Mouse (Mus musculus): ENCODE measurements around the gene Brca2.
"Not testable (repeated sequence)": the region's sequence is repeated elsewhere in the genome, so short reads cannot be mapped to it uniquely, and the experiment has no call there.

Brca2 gene

DNA sequence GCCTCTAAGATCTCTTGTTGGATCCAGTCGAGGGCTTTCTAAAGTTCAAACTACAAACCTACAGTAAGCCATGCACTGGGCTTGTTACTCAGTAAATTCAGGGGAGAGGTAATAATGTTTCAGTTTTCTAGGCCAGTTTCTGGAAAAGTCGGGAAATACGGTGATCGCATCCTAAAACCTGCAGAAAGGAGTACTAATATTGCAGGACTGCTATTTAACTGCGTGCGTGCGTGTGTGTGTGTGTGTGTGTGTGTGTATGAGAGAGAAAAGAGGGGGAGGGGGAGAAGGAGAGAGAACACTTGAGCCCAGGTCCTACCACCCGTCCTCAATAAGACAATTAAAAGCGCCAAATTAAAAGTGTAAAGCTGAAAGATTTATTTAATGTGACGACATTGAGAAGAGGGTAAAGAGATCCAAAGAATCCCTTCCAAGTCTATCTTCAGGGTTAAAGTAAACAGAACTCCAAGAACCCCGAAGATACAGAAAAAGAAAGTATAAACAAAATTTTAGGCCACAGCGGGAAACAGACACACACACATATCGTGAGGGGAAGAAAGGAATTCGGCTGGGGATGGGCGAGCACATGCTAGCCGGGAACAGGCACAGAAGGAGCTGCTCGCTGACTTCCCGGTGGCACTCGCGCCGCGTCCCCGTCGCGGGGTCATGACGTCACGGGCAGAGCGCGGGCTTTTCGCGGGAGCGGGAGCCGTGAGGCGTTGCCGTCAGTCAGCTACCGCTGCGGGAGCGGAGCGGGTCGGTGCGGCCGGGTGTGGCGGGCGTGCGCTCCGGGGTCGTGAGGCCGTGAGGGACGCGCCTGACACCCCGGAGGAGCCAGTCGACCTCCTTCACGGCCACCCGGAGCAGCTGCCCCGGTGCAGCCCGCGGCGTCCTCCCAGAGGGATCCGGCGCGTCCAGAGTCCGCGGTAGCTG lies at the start of gene Brca2:
Gene Brca2 (plus strand): TSS at position 694 of the 930 bp plus-strand sequence.
- DNase-seq (ENCODE audit: inconsistent ontology term): peak; percentile 93

DNA sequence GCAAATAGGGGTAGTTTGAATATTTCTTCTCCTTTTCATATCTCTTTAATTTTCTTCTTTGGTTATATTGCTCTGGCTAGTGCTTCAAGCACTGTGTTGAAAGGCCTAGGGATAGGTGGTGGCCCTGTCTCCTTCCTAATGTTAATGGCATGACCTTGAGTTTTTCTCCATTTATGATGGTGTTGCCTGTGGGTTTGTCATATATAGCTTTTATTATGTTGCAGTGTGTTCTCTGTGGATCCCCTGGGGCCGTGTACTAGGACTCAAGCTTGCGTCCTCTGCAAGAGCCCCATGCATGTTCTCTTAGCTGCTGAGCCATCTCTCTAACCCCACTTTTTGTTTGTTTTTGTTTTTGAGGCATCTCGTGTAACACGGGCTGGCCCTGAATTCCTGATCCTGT lies 45.1 kb upstream of the Brca2 start:
- no peak for DNase-seq (ENCODE audit: inconsistent ontology term)

DNA sequence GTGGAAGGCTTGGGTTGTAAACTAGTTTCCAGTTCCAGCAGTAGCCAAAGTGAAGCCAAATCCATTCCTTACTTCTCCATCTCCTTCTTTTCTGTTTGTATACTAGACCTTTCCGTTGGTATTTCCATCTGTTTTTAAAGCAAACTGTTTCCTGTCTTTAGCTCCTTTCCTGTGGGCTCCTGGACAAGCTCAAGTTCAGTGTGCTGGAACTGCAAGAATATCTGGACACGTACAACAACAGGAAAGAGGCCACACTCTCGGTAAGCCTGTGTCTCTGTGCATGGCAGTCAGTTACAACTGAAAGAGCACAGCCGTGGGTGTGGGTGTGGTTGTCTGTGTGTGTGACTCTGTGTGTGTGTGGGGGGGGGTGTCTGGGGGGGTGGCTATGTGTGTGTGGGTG lies 43.8 kb upstream of the Brca2 start:
- no peak for DNase-seq (ENCODE audit: inconsistent ontology term)

DNA sequence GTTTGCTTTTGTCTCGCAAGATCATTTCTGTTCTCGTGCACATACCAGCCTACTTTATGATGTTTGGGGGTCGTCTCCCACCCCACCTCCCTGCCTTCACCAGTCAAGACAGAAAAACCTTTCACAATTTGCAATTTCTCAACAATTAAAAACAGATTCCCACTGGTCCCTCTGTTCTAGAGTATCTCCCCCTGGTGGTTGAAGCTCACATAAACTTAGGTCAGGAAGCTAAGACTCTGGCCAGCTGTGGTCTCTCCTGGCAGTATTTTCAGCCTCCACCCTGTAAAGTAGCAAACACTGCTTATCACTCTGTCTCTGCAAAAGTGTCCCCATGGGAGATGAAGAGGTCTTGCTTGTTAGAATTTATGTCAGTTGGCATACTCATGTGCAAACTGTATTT lies 37.2 kb upstream of the Brca2 start:
- DNase-seq (ENCODE audit: inconsistent ontology term): no peak

DNA sequence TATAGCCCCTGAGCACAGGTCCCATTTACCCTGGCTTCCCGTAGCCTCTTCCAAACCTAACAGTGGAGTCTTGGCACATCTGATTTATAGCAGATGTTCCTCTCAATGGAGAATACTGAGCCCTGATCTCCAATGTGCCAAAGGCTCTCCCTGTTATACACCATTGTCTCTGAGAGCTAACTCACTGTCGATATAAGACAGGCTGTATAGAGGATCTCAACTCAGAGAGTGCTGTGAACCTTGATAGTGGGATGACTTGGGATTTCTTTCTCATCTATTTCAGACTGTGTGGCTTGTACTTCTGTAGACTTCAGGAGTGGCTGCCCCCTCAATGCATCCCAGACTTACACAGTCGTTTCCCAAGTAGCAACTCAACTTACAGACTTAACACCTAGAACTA lies 32.1 kb upstream of the Brca2 start:
- no peak for DNase-seq (ENCODE audit: inconsistent ontology term)

DNA sequence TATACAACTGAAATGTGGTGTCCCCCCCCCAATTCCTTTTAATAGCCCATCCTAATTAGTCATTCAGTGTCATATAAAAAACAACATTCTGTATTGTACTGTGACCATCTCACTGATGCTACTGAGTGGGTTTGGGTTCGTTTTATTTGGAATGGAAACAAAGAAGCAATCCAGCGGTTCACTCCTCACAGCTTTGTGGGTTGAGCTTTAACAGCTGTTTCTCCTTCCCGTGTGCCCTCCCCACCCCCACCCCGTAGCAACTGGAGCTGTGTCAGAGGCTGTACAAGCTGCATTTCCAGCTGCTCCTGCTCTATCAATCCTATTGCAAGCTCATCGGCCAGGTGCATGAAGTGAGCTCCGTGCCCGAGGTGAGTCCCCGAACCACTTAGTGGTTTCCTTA lies 31.6 kb upstream of the Brca2 start:
- DNase-seq (ENCODE audit: inconsistent ontology term): no peak

DNA sequence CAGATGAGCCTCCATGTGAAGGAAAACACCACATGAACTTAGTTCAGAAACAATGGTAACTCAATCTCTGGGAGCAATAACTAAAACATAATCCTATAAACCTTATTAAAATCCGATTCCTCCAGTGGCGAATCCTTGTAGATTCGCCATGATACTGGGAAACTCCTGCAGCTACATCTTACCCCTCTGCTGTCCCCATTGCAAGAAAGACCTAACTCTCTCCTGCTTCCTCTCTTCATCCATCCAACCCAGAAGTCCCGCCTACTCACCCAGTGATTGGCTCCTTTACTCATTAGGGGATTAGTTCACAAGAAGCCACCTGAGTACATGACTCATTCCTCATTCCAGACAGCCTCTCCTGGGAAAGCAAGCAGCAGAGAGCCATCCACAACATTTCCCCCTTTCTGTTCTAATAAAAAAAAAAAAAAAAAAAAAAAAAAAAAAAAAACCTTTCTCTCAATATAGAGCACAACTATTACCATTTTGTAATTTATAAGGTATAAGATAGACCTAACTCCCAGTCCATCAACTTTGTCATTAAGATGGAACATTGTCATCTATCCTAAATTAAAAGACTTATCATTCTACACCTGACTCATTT lies 30.8 kb upstream of the Brca2 start:
- DNase-seq (ENCODE audit: inconsistent ontology term): not testable (repeated sequence)

DNA sequence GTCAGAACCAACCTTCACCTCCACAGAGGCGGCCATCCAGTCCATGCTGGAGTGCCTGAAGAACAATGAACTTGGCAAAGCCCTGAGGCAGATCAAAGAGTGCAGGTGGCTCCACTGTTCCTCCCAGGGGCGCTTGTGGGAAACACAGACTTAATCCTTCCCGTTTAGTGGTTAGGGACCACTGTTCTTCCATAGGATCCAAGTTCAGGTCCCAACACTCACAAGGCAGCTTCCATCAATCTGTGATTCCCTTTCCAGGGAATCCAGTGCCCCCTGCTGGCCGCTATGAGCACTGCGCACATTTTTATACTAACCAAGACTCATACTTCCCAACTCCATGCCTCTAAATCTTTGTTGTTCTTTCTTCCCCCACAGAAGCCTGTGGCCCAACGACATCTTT lies 26.6 kb upstream of the Brca2 start:
- DNase-seq (ENCODE audit: inconsistent ontology term): peak; percentile 0

DNA sequence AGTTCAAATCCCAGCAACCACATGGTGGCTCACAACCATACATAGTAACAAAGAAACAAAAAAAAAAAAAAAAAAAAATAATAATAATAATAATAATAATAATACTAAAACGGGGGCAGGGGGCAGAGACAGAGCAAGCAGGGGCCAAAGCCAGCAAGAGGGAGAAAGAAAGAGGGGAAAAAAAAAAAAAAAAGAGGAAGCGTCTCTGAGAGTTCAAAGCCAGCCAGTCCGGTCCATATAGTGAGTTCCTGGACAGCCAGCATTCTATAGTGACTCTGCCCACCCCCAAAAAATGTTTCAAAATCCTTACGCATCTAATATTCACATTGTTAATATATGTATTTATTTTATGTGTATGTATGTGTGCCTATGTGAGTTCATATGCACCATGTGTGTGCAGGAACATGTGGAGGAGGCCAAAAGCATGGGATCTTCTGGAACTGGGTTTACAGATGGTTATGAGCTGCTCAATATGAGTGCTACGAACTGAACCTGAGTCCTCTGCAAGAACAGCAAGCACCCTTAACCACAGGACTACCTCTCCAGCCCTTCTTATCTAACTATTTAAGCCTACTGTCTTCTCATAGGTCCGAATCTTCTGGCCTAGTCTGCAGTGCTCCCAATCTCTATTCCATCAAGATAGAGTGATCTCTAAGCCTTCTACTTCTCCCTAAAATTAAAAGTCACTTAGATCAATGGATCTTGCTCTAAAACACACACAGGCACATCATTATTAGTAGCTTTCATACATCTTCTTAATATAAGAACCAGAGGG lies 11.8 kb upstream of the Brca2 start:
- DNase-seq (ENCODE audit: inconsistent ontology term): no peak

DNA sequence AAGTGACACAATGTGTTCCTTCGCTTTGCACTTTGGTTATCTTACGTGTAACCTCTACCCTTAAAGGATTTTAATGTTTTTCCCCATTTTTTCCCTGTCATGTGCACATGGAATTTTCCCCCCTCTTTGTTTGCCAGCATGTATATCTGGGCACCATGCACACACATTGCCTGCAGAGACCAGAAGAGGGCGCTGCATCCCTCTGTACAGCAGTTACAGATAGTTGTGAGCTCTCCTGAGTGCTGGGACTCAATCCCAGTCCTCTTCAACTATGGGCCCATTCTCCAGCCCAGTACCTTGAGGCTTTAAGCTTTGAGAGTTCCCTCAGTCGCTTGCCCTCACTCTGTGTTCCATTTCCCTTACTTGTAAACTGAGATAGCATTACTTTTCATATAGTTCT lies 9.2 kb upstream of the Brca2 start:
- no peak for DNase-seq (ENCODE audit: inconsistent ontology term)

DNA sequence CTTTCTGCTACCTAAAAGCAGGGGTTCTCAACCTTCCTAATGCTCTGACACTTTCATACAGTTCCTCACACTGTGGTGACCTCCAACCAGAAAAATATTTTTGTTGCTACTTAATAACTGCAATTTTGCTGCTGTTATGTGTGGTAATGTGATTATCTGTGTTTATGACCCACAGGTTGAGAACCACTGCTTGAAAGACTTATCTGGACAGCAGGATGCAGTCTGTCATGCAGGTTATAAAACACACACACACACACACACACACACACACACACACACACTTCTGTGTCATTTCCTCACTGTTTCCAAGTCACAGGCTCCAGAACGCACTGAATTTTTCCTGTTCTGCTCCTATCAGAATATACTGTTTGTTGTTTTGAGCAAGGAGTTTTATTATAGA lies 8.4 kb upstream of the Brca2 start:
- DNase-seq (ENCODE audit: inconsistent ontology term): no peak

DNA sequence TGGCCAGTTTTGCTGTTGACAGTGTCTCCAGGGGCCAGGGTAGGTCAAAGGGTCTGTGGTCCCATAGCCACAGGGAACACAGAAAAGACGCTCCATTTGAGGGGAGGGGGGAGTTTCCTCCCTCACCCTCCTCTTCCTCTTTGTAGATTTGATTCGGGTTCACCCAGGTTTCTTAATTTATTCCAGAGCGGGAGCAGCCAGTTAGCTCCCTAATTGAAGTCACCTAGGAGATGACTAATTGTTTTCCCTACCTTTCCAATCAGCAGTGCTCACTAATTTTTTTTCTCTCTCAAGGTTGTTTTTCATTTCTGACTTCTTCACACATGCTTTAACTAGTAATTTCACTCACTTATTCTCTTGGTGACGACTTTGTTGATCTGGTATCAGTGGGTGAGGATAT lies 4.4 kb upstream of the Brca2 start, which contains the start of gene Zar1l:
Gene Zar1l (minus strand): TSS at position 101 of the 400 bp plus-strand sequence.
- DNase-seq (ENCODE audit: inconsistent ontology term): no peak

DNA sequence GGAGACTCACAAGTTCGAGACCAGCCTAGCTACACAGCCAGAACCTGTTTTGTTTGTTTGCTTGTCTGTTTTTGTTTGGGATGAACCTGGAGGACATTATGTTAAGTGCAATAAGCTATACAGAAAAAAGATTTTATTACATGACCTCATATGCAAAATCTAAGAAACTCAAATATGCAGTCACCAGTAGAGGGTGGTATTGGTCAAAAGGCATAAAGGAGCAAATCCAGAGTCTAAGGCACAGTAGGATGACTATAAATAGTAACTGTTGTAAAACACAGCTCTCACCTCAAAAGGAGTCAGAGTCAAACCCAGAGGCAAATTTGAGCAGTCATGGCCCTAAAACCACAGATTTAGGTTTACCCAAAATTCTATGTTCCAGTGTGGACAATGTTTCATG lies 2.9 kb upstream of the Brca2 start:
- DNase-seq (ENCODE audit: inconsistent ontology term): peak; percentile 2

DNA sequence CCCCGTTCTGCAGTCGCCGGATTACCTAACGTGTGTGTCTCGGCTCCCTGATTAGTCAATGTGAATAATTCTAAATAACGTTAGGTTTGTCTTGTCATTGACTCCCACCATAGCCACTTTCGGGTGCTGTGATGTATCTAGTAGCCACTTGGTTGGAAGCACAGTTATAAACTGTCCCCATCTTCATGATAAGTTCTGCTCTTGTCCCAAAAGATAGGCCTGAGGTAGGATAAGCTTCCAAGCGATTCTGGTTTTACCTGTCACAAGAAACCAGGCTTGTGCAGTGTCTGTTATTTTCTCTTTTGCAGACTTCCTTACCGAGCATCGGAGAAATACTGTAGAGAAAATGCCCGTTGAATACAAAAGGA lies 421 bp downstream of the Brca2 start:
- no peak for DNase-seq (ENCODE audit: inconsistent ontology term)

DNA sequence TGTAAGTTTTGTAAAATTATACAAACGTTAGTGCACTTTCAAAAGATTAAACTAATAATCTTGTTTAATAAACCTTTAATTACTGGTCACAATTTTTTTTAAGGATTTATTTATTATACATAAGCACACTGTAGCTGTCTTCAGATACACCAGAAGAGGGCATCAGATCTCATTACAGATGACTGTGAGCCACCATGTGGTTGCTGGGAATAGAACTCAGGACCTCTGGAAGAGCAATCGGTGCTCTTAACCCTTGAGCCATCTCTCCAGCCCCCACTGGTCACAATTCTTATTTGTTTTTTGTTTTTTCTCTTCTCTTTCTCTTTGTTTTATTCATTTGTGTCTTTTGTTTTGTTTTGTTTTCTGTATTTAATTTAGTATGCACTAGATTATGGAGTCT lies 2.8 kb downstream of the Brca2 start:
- DNase-seq (ENCODE audit: inconsistent ontology term): no peak

DNA sequence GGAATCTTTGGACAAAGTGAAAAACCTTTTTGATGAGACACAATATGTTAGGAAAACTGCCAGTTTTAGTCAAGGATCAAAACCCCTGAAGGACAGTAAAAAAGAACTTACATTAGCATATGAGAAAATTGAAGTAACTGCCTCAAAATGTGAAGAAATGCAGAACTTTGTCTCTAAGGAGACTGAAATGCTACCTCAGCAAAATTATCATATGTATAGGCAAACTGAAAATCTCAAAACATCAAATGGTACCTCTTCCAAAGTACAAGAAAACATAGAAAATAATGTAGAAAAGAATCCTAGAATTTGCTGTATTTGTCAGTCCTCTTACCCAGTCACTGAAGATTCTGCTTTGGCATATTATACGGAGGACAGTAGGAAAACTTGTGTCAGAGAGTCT lies 18.9 kb downstream of the Brca2 start:
- DNase-seq (ENCODE audit: inconsistent ontology term): no peak

DNA sequence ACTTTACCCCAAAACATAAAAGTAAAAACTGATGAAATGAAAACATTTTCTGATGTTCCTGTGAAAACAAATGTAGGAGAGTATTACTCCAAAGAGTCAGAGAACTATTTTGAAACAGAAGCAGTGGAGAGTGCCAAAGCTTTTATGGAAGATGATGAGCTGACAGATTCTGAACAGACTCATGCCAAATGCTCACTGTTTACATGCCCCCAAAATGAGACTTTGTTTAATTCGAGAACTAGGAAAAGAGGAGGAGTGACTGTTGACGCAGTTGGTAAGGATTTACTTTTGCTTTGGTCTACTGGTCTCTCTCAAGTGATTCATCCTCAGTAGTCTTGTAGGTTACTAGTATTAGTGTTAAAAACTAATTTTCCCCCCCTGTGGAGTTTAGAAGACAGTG lies 20.8 kb downstream of the Brca2 start:
- no peak for DNase-seq (ENCODE audit: inconsistent ontology term)

DNA sequence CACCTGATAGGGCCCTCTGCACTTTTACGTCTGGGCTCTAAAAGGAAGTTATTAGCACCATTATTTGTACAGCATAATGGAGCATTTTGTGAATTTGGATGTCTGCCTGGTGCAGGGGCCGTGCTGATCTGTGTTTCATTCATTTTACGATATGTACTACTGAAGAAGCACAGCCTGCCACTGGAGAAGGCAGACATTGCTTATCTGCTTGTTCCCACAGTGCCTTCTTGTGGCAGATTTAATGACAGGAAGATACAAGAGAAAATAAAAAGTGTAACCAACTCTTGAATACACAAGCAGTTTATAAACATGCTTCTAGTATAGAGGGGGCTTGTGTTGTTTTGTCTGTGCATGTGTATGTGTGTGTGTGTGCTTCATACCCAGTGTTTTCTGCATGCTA lies 29.2 kb downstream of the Brca2 start:
- no peak for DNase-seq (ENCODE audit: inconsistent ontology term)

DNA sequence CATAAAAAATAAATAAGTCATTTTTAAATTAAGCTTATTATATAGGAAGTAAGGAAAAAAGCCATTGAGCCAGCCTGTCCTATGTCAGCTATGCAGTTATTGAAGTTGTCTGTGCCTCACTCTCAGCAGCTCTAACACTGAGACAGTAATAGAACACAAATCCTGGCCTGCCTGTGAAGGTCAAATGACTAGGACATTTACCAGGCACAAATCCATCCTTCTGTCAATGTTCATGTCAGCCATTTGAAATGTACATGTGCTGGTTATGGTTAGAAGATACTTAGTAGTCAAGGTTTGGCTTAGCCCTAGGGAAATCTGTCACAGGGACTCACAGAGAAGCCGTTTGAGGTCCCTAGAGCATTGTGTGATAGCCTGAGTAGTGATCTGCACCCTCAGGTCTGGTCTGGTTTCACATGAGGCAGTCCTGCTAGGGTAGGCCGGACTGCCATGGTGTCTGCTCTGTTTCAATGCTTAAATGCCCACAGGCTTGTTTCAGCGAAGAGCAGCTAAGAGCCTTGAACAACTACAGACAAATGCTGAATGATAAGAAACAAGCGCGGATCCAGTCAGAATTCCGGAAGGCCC lies 37.2 kb downstream of the Brca2 start:
- no peak for DNase-seq (ENCODE audit: inconsistent ontology term)

DNA sequence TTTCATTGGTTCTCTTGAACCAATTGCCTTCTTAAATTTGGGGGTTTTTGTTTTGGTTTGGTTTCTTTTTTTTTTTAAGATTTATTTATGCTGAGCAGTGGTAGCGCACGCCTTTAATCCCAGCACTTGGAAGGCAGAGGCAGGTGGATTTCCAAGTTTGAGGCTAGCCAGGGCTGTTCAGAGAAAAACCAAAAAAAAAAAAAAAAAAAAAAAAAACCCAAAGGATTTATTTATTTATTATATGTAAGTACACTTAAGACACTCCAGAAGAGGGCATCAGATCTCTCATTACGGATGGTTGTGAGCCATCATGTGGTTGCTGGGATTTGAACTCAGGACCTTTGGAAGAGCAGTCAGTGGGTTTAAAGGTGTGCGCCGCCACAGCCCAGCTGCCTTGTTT lies 38.4 kb downstream of the Brca2 start:
- DNase-seq (ENCODE audit: inconsistent ontology term): no peak

DNA sequence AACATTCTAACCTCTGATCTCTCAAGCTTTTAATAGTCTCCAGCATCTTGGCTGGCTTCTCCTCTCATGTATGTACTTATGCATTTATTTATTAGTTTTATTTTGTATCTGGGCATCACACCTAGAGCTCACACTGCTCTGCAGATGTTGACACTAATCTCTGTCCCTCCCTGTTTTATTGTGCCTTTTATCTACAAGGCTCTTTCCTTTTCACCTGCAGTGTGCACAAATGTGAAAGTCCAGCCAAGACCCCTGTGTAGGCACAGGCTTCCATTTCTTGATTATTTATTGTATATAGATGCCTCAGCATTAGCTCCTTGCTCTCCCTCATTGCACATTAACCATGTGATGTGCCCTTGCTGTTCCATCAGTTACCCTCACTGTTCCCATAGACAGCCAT lies 38.9 kb downstream of the Brca2 start:
- DNase-seq (ENCODE audit: inconsistent ontology term): no peak

DNA sequence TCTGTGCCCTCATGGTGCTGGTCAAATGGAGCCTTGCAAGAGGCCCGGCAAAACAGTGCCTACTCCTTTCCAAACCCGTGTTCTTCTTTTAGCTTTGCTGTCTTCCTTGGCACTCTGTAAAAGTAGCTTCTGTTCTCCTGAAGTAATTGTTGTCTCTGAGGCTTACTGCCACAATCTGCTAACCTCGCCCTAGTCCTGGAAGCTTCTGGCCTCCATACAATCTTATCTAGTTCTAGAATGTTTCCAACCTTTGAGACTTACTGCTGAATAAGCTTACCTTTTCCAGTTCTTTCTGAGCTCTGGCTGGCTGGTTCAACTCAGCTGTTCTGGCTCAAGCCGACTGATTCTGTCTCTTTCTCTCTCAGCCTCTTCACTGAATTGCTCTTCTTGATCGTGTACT lies 39.4 kb downstream of the Brca2 start:
- no peak for DNase-seq (ENCODE audit: inconsistent ontology term)
